Mouse (Mus musculus) heart, embryonic 13.5 days (tissue): ENCODE data around the gene Pde6d. TPM values are rescaled to one million over a fixed set of nuclear protein-coding genes. Genes with fewer than 3 reads are reported as not detected.

Experiments
- ATAC-seq: fragments of 200-750 bp; cut with Nextera tagmentation; 2 replicates; pipeline ENCODE4 v1.8.0; 2017; ENCODE audit warnings: moderate TSS enrichment; ENCODE audit not compliant: insufficient number of reproducible peaks, low FRiP score, low TSS enrichment; ENCODE audit errors: extremely low read depth
- H3K27ac ChIP-seq: fragments of 300-500 bp; sonication (generic); replicated peaks from 2 replicates; pipeline ENCODE4 v1.5.1; 2015; ENCODE audit warnings: moderate library complexity, mild to moderate bottlenecking, inconsistent platforms
- H3K27me3 ChIP-seq: fragments of 300-500 bp; sonication (generic); replicated peaks from 2 replicates; pipeline ENCODE4 v1.6.1; 2015; ENCODE audit warnings: mild to moderate bottlenecking, inconsistent platforms
- H3K36me3 ChIP-seq: fragments of 300-500 bp; sonication (generic); 2 replicates; pipeline ENCODE4 v1.6.1; 2015; ENCODE audit warnings: mild to moderate bottlenecking, inconsistent platforms
- H3K4me1 ChIP-seq: fragments of 300-500 bp; sonication (generic); 2 replicates; pipeline ENCODE4 v1.6.1; 2015; ENCODE audit warnings: inconsistent platforms
- H3K4me2 ChIP-seq: fragments of 300-500 bp; sonication (generic); 2 replicates; pipeline ENCODE4 v1.6.1; 2015; ENCODE audit warnings: inconsistent platforms, mild to moderate bottlenecking, moderate library complexity
- H3K4me3 ChIP-seq: fragments of 300-500 bp; sonication (generic); 2 replicates; pipeline ENCODE4 v1.5.1; 2015; ENCODE audit warnings: moderate library complexity, mild to moderate bottlenecking, inconsistent platforms
- H3K9ac ChIP-seq: fragments of 300-500 bp; sonication (generic); 2 replicates; pipeline ENCODE4 v1.6.1; 2015; ENCODE audit warnings: inconsistent platforms, mild to moderate bottlenecking, moderate library complexity
- H3K9me3 ChIP-seq: fragments of 300-500 bp; sonication (generic); 2 replicates; pipeline ENCODE4 v1.6.1; 2016; ENCODE audit warnings: inconsistent platforms
- WGBS: fragments of 180-500 bp; shearing (Covaris S2); methylation state at CpG from one replicate; pipeline ENCODE4 v1.1.7; 2015; ENCODE audit warnings: mixed read lengths; 5-methylcytosine and 5-hydroxymethylcytosine counted together
- polyA plus RNA-seq: library from polyadenylated mRNA; unstranded; fragments of >200 nt; fragmentation: Nextera tagmentation; extraction: Ambion mirVana; gene quantifications from 2 replicates; pipeline ENCODE4 v1.2.1, GENCODE M21; 2015

Gene Pde6d
- polyA plus RNA-seq, 1 experiment from 2014 or later = 60.4 TPM

GRCm38 (mm10) chr1:86509410-86509809, 73.0 kb downstream of the Pde6d start:
- WGBS = 16% methylated on average over 7 of the region's 7 CpGs
- peaks cover 32% of the 10 kb centered on the region for H3K4me1 ChIP-seq
- H3K4me2 ChIP-seq = no peak overlapping the region
- 0 out of 2 replicates have a peak, but pooled peaks have one; percentile 10 for ATAC-seq
- no peak overlapping the region for H3K4me3 ChIP-seq
- no peaks in the 10 kb centered on the region for H3K36me3 ChIP-seq
- H3K9ac ChIP-seq = peak overlapping the region; percentile 54
- no peaks in the 10 kb centered on the region for H3K27me3 ChIP-seq
- no peak overlapping the region for H3K27ac ChIP-seq
- H3K9me3 ChIP-seq = no peaks in the 10 kb centered on the region

- H3K36me3 ChIP-seq = no peaks in the 10 kb centered on the region
- no peak for ATAC-seq
- H3K27me3 ChIP-seq = no peaks in the 10 kb centered on the region
- H3K4me3 ChIP-seq = no peak overlapping the region
- peaks cover 43% of the 10 kb centered on the region for H3K4me1 ChIP-seq
- no peak overlapping the region for H3K27ac ChIP-seq
- 78% methylated on average over 5 of the region's 5 CpGs for WGBS
- no peaks in the 10 kb centered on the region for H3K9me3 ChIP-seq
- H3K9ac ChIP-seq = no peak overlapping the region
- no peak overlapping the region for H3K4me2 ChIP-seq
These were observed 74.6 kb downstream of the Pde6d start for GRCm38 (mm10) chr1:86507866-86508265.

GRCm38 (mm10) chr1:86506420-86506819, 76.0 kb downstream of the Pde6d start:
- Histone ChIP-seq H3K9me3 (no peaks in the 10 kb centered on the region), H3K27ac (no peak overlapping the region), H3K27me3 (no peaks in the 10 kb centered on the region), H3K9ac (peak overlapping the region; percentile 41; the same call in 1 of the 2 replicates), H3K36me3 (no peaks in the 10 kb centered on the region), H3K4me1 (peaks cover 55% of the 10 kb centered on the region), H3K4me3 (no peak overlapping the region), H3K4me2 (no peak overlapping the region)
- WGBS = 85% methylated on average over 5 of the region's 5 CpGs
- ATAC-seq = no peak

- H3K4me1 ChIP-seq = peaks cover 59% of the 10 kb centered on the region
- peak overlapping the region; percentile 80 for H3K4me2 ChIP-seq
- peak overlapping the region; percentile 96 for H3K27ac ChIP-seq
- no peaks in the 10 kb centered on the region for H3K36me3 ChIP-seq
- 62% methylated on average over 1 of the region's 1 CpGs for WGBS
- H3K27me3 ChIP-seq = no peaks in the 10 kb centered on the region
- no peaks in the 10 kb centered on the region for H3K9me3 ChIP-seq
- ATAC-seq = no peak
- no peak overlapping the region for H3K4me3 ChIP-seq
- H3K9ac ChIP-seq = peak overlapping the region; percentile 85
These were observed 77.0 kb downstream of the Pde6d start for GRCm38 (mm10) chr1:86505461-86505860.

GRCm38 (mm10) chr1:86504697-86505421, 77.6 kb downstream of the Pde6d start:
- WGBS = 22% methylated on average over 19 of the region's 19 CpGs
- peak overlapping the region; percentile 80 for H3K4me2 ChIP-seq
- no peaks in the 10 kb centered on the region for H3K27me3 ChIP-seq
- peak overlapping the region; percentile 54 for H3K4me3 ChIP-seq
- peak overlapping the region; percentile 85 for H3K9ac ChIP-seq
- no peaks in the 10 kb centered on the region for H3K9me3 ChIP-seq
- no peaks in the 10 kb centered on the region for H3K36me3 ChIP-seq
- peaks cover 64% of the 10 kb centered on the region for H3K4me1 ChIP-seq
- peak overlapping the region; percentile 96 for H3K27ac ChIP-seq
- no peak for ATAC-seq

GRCm38 (mm10) chr1:86503906-86504696, 78.3 kb downstream of the Pde6d start:
- H3K9me3 ChIP-seq = no peaks in the 10 kb centered on the region
- ATAC-seq = peak; percentile 76
- WGBS = under 1% methylated on average over 64 of the region's 64 CpGs
- H3K4me1 ChIP-seq = peaks cover 61% of the 10 kb centered on the region
- H3K9ac ChIP-seq = peak overlapping the region; percentile 85
- no peaks in the 10 kb centered on the region for H3K36me3 ChIP-seq
- no peaks in the 10 kb centered on the region for H3K27me3 ChIP-seq
- peak overlapping the region; percentile 80 for H3K4me2 ChIP-seq
- H3K27ac ChIP-seq = peak overlapping the region; percentile 96
- H3K4me3 ChIP-seq = peak overlapping the region; percentile 54

GRCm38 (mm10) chr1:86503165-86503747, 79.2 kb downstream of the Pde6d start:
- H3K4me1 ChIP-seq = peaks cover 69% of the 10 kb centered on the region
- peak overlapping the region; percentile 80 for H3K4me2 ChIP-seq
- no peaks in the 10 kb centered on the region for H3K36me3 ChIP-seq
- H3K4me3 ChIP-seq = peak overlapping the region; percentile 54
- peak overlapping the region; percentile 85 for H3K9ac ChIP-seq
- H3K27ac ChIP-seq = peak overlapping the region; percentile 96
- no peak for ATAC-seq
- WGBS = 36% methylated on average over 16 of the region's 16 CpGs
- no peaks in the 10 kb centered on the region for H3K9me3 ChIP-seq
- H3K27me3 ChIP-seq = no peaks in the 10 kb centered on the region

GRCm38 (mm10) chr1:86502221-86503048, 80.0 kb downstream of the Pde6d start:
- Histone ChIP-seq H3K36me3 (no peaks in the 10 kb centered on the region), H3K27ac (peak overlapping the region; percentile 62), H3K9ac (peak overlapping the region; percentile 85), H3K4me2 (peak overlapping the region; percentile 80), H3K4me1 (peaks cover 77% of the 10 kb centered on the region), H3K27me3 (no peaks in the 10 kb centered on the region), H3K4me3 (no peak overlapping the region), H3K9me3 (no peaks in the 10 kb centered on the region)
- 38% methylated on average over 16 of the region's 17 CpGs for WGBS
- no peak for ATAC-seq

- Histone ChIP-seq H3K27me3 (no peaks in the 10 kb centered on the region), H3K36me3 (no peaks in the 10 kb centered on the region), H3K4me1 (peaks cover 80% of the 10 kb centered on the region), H3K9me3 (no peaks in the 10 kb centered on the region), H3K4me3 (0 out of 2 replicates have a peak overlapping the region, but pooled peaks have one; percentile 2), H3K4me2 (peak overlapping the region; percentile 18), H3K9ac (peak overlapping the region; percentile 85), H3K27ac (peak overlapping the region; percentile 62; the same call in 1 of the 2 replicates)
- WGBS = under 1% methylated on average over 4 of the region's 4 CpGs
- ATAC-seq = no peak
These were observed 80.9 kb downstream of the Pde6d start for GRCm38 (mm10) chr1:86501559-86501958.

GRCm38 (mm10) chr1:86501114-86501532, 81.3 kb downstream of the Pde6d start:
- ATAC-seq = no peak
- no peaks in the 10 kb centered on the region for H3K27me3 ChIP-seq
- no peaks in the 10 kb centered on the region for H3K9me3 ChIP-seq
- H3K4me1 ChIP-seq = peaks cover 76% of the 10 kb centered on the region
- no peak overlapping the region for H3K4me3 ChIP-seq
- 23% methylated on average over 6 of the region's 6 CpGs for WGBS
- H3K9ac ChIP-seq = peak overlapping the region; percentile 1; the same call in 1 of the 2 replicates
- H3K4me2 ChIP-seq = no peak overlapping the region
- H3K27ac ChIP-seq = peak overlapping the region; percentile 49; the same call in 1 of the 2 replicates
- H3K36me3 ChIP-seq = no peaks in the 10 kb centered on the region
